9 mouse cellular contexts compared by ENCODE assay signal in the genomic region with DNA sequence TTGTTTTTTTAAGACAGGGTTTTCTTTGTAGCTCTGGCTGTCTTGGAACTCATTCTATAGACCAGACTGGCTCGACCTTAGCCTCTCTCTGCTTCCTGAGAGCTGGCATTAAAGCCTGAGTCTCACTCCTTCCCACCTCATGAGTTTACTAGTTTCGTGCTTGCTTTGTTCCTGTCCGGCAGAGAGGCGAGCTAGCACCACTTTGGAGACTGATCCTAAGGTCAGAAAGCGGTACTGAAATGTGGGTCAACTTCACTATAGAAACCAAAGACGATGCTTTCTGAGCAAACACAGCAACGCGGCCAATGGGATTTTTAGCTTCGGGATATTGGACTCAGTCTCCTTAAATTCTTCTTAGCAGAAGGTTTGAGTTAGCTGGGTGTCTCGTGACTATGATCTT. TPM values are rescaled to one million over a fixed set of nuclear protein-coding genes. Genes with fewer than 3 reads are reported as not detected.
DNase-seq lines count a peak whose midpoint lies in the region; ATAC-seq and TF ChIP-seq lines count a peak whose summit lies in the region.
"Had no signal": no experiment of that assay in that cellular context is flagged by ENCODE, and none has a peak within 500 bp of the region (broad histone marks: within the 10 kb centered on the region; RNA-seq: fewer than 3 reads in every experiment).

No protein-coding gene starts in this region.

- TF ChIP-seq CTCF in lung, postnatal 0 days (IDR thresholded peaks at IDR 0.05) = no peak

- H3K4me2 ChIP-seq in heart, embryonic 11.5 days = peak overlapping the region; percentile 92
- H3K4me2 ChIP-seq in lung, postnatal 0 days (replicated peaks; ENCODE audit: low read depth, low read length) = 0 out of 2 replicates have a peak overlapping the region, but pooled peaks have one; percentile 98
- H3K4me2 ChIP-seq in neural tube, embryonic 13.5 days = peak overlapping the region; percentile 95; the same call in 1 of the 2 replicates

- ATAC-seq in heart, embryonic 11.5 days (replicated peaks; ENCODE audit: insufficient number of reproducible peaks, low FRiP score, low TSS enrichment) = no peak
- ATAC-seq in lung, postnatal 0 days = no peak
- no peak for ATAC-seq in neural tube, embryonic 13.5 days (ENCODE audit: low read depth)

- DNase-seq in heart, adult 18-20 months = no peak
- DNase-seq in lung, postnatal 0 days (ENCODE audit: low spot score) = no peak
- no peak for DNase-seq in lung, postnatal 36 days
- DNase-seq in limb, embryonic 10.5 days (ENCODE audit: low spot score) = no peak
- no peak for DNase-seq in layer of hippocampus, adult 18-20 months (ENCODE audit: low spot score in 2 of 2)
- no peak for DNase-seq in B cell, adult 2 months
- DNase-seq: kidney, postnatal 4 days had no signal

- peaks cover 6% of the 10 kb centered on the region for H3K4me1 ChIP-seq in heart, embryonic 11.5 days (ENCODE audit: control insufficient read depth, insufficient read depth, low read length)
- no peaks in the 10 kb centered on the region for H3K4me1 ChIP-seq in lung, postnatal 0 days (ENCODE audit: insufficient read depth, low read depth, low read length)
- H3K4me1 ChIP-seq in limb, embryonic 10.5 days = peaks cover 21% of the 10 kb centered on the region
- H3K4me1 ChIP-seq in neural tube, embryonic 13.5 days (replicated peaks) = peaks cover 8% of the 10 kb centered on the region

- H3K27me3 ChIP-seq in heart, embryonic 11.5 days (ENCODE audit: control insufficient read depth, insufficient read depth, low read length) = no peaks in the 10 kb centered on the region
- 0 out of 2 replicates have a peak, but pooled peaks cover 3% of the 10 kb centered on the region for H3K27me3 ChIP-seq in lung, postnatal 0 days (replicated peaks; ENCODE audit: insufficient read depth, low read length)
- H3K27me3 ChIP-seq in limb, embryonic 10.5 days (ENCODE audit: low read depth, poor library complexity, severe bottlenecking) = 0 out of 2 replicates have a peak, but pooled peaks cover 6% of the 10 kb centered on the region
- peaks cover 12% of the 10 kb centered on the region; the same call in 1 of the 2 replicates for H3K27me3 ChIP-seq in neural tube, embryonic 13.5 days

- H3K27ac ChIP-seq in heart, embryonic 11.5 days (ENCODE audit: low read depth, low read length) = no peak overlapping the region
- H3K27ac ChIP-seq in lung, postnatal 0 days (ENCODE audit: low read length) = no peak overlapping the region
- H3K27ac ChIP-seq in limb, embryonic 10.5 days = peak overlapping the region; percentile 97; the same call in 1 of the 2 replicates
- H3K27ac ChIP-seq in neural tube, embryonic 13.5 days (replicated peaks) = no peak overlapping the region

- WGBS in heart, embryonic 11.5 days (ENCODE audit: insufficient replicate concordance) = 29% methylated on average over 10 of the region's 10 CpGs
- 32% methylated on average over 10 of the region's 10 CpGs for WGBS in lung, postnatal 0 days
- WGBS in limb, embryonic 10.5 days = 39% methylated on average over 10 of the region's 10 CpGs
- WGBS in neural tube, embryonic 13.5 days = 48% methylated on average over 10 of the region's 10 CpGs

- no peak overlapping the region for H3K4me3 ChIP-seq in heart, embryonic 11.5 days (ENCODE audit: low read depth, low read length)
- H3K4me3 ChIP-seq in lung, postnatal 0 days (ENCODE audit: low read depth, low read length) = no peak overlapping the region
- peak overlapping the region; percentile 86 for H3K4me3 ChIP-seq in limb, embryonic 10.5 days
- H3K4me3 ChIP-seq in neural tube, embryonic 13.5 days = peak overlapping the region; percentile 84; the same call in 1 of the 2 replicates

- H3K36me3 ChIP-seq in heart, embryonic 11.5 days (ENCODE audit: control insufficient read depth, insufficient read depth, low read length) = no peaks in the 10 kb centered on the region
- H3K36me3 ChIP-seq in lung, postnatal 0 days (ENCODE audit: insufficient read depth, low read length) = no peaks in the 10 kb centered on the region
- no peaks in the 10 kb centered on the region for H3K36me3 ChIP-seq in limb, embryonic 10.5 days
- H3K36me3 ChIP-seq in neural tube, embryonic 13.5 days = no peaks in the 10 kb centered on the region

- TF ChIP-seq EP300 in lung, postnatal 0 days (IDR thresholded peaks at IDR 0.05) = no peak

- H3K9ac ChIP-seq in heart, embryonic 11.5 days (ENCODE audit: low read depth, low read length) = no peak overlapping the region
- no peak overlapping the region for H3K9ac ChIP-seq in lung, postnatal 0 days (replicated peaks; ENCODE audit: low read depth)
- no peak overlapping the region for H3K9ac ChIP-seq in neural tube, embryonic 13.5 days

- no peaks in the 10 kb centered on the region for H3K9me3 ChIP-seq in heart, embryonic 11.5 days (replicated peaks; ENCODE audit: control insufficient read depth, low read length)
- no peaks in the 10 kb centered on the region for H3K9me3 ChIP-seq in lung, postnatal 0 days (ENCODE audit: low read length)
- no peaks in the 10 kb centered on the region for H3K9me3 ChIP-seq in limb, embryonic 10.5 days (replicated peaks)
- H3K9me3 ChIP-seq in neural tube, embryonic 13.5 days = no peaks in the 10 kb centered on the region

RNA-seq across cellular contexts. Expression of a gene that starts 1.3 kb away (rescaled TPM):
- polyA plus RNA-seq in heart, embryonic 11.5 days (2014; fragmentation: Nextera tagmentation; extraction: Ambion mirVana) = 13.6 and 15.0 TPM in 2 replicates
- total RNA-seq in heart, adult 18-20 months (2021) = 10 to 100 TPM; 15.1 to 17.2 TPM
- polyA plus RNA-seq in lung, postnatal 0 days (2015; fragmentation: Nextera tagmentation; extraction: Ambion mirVana) = 1.9 and 3.0 TPM in 2 replicates
- 7.8 and 8.6 TPM in 2 replicates for polyA plus RNA-seq in limb, embryonic 10.5 days (2016; fragmentation: Nextera tagmentation; extraction: Ambion mirVana)
- polyA plus RNA-seq in neural tube, embryonic 13.5 days (2015; fragmentation: Nextera tagmentation; extraction: Ambion mirVana) = 18.4 and 19.3 TPM in 2 replicates
- total RNA-seq in layer of hippocampus, adult 18-20 months (2021) = 10 to 100 TPM; 43.8 to 45.4 TPM

Comparison
In these comparisons a context has a peak if more than half of its experiments do, and no peak if none do; other contexts are left out.
1. H3K4me3 ChIP-seq: peak in limb, embryonic 10.5 days (single experiment) and neural tube, embryonic 13.5 days (single experiment); none in heart, embryonic 11.5 days (single experiment) and lung, postnatal 0 days (single experiment).
2. Peak in every context shown above with its lines, with median percentiles within 50 percentile points of each other: H3K4me2 ChIP-seq.